Mouse (Mus musculus): ENCODE data around the gene Fmo1. TPM values are rescaled to one million over a fixed set of nuclear protein-coding genes. Genes with fewer than 3 reads are reported as not detected.

The Fmo1 gene
- total and polyA plus RNA-seq, 2 experiments from 2014 or later = 33.2 to 45.3 TPM

- WGBS = 94% methylated on average over 3 of the region's 3 CpGs
- H3K9ac ChIP-seq (replicated peaks; ENCODE audit: low read length) = no peak overlapping the region
- DNase-seq (ENCODE audit: low spot score) (no peak), ATAC-seq (no peak)
- no peaks in the 10 kb centered on the region for H3K27me3 ChIP-seq (ENCODE audit: insufficient read depth, low read length)
- no peak overlapping the region for H3K4me2 ChIP-seq (ENCODE audit: low read depth, low read length)
- H3K9me3 ChIP-seq (ENCODE audit: low read length) = no peaks in the 10 kb centered on the region
- no peak for TF ChIP-seq CTCF (IDR thresholded peaks at IDR 0.05; ENCODE audit: low read depth)
- H3K36me3 ChIP-seq (ENCODE audit: insufficient read depth, low read length) = no peaks in the 10 kb centered on the region
- no peak overlapping the region for H3K4me3 ChIP-seq (ENCODE audit: low read length)
- H3K27ac ChIP-seq = no peak overlapping the region
- H3K4me1 ChIP-seq (ENCODE audit: insufficient read depth, low read length) = 0 out of 2 replicates have a peak, but pooled peaks cover 5% of the 10 kb centered on the region
Measured at GRCm38 (mm10) chr1:162863579-162863978, 2.8 kb downstream of the Fmo1 start.

DNA sequence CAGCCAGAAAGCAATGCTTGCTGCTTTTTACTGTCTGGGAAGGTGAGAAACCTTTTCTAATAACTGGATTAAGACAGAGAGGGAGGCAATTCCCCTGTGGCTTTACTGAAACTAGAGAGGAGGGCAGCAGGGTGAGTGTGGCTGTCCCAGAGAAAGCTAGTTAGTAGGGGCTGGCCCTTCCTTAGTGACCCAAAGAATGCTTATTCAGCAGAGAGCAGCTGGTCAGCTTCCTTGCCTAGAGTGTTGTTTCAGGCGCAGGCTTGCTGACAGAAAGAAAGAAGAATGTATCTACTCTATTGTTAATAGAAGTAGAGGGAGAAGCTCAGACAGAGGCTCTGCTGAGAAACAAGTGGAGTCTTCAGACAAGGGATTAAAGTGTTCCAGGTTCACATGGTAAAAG is 4.1 kb downstream of the Fmo1 start:
- no peak overlapping the region for H3K4me2 ChIP-seq (ENCODE audit: low read depth, low read length)
- DNase-seq (ENCODE audit: low spot score) (no peak), ATAC-seq (no peak)
- no peaks in the 10 kb centered on the region for H3K36me3 ChIP-seq (ENCODE audit: insufficient read depth, low read length)
- no peak overlapping the region for H3K4me3 ChIP-seq (ENCODE audit: low read length)
- no peaks in the 10 kb centered on the region for H3K27me3 ChIP-seq (ENCODE audit: insufficient read depth, low read length)
- no peak overlapping the region for H3K9ac ChIP-seq (replicated peaks; ENCODE audit: low read length)
- 0 out of 2 replicates have a peak, but pooled peaks cover 5% of the 10 kb centered on the region for H3K4me1 ChIP-seq (ENCODE audit: insufficient read depth, low read length)
- TF ChIP-seq CTCF (IDR thresholded peaks at IDR 0.05; ENCODE audit: low read depth) = no peak
- H3K9me3 ChIP-seq (ENCODE audit: low read length) = no peaks in the 10 kb centered on the region
- no peak overlapping the region for H3K27ac ChIP-seq
- WGBS = 28% methylated on average over 1 of the region's 1 CpGs

GRCm38 (mm10) chr1:162859996-162860605 is 6.3 kb downstream of the Fmo1 start:
- Histone ChIP-seq H3K4me3 (ENCODE audit: low read length) (no peak overlapping the region), H3K27me3 (ENCODE audit: insufficient read depth, low read length) (no peaks in the 10 kb centered on the region), H3K4me1 (ENCODE audit: insufficient read depth, low read length) (0 out of 2 replicates have a peak, but pooled peaks cover 5% of the 10 kb centered on the region), H3K36me3 (ENCODE audit: insufficient read depth, low read length) (no peaks in the 10 kb centered on the region), H3K9ac (replicated peaks; ENCODE audit: low read length) (no peak overlapping the region), H3K27ac (no peak overlapping the region), H3K4me2 (ENCODE audit: low read depth, low read length) (0 out of 2 replicates have a peak overlapping the region, but pooled peaks have one; percentile 54), H3K9me3 (ENCODE audit: low read length) (no peaks in the 10 kb centered on the region)
- ATAC-seq (peak; percentile 65), DNase-seq (ENCODE audit: low spot score) (peak; percentile 53)
- WGBS = 51% methylated on average over 9 of the region's 9 CpGs
- TF ChIP-seq CTCF (IDR thresholded peaks at IDR 0.05; ENCODE audit: low read depth) = no peak

DNA sequence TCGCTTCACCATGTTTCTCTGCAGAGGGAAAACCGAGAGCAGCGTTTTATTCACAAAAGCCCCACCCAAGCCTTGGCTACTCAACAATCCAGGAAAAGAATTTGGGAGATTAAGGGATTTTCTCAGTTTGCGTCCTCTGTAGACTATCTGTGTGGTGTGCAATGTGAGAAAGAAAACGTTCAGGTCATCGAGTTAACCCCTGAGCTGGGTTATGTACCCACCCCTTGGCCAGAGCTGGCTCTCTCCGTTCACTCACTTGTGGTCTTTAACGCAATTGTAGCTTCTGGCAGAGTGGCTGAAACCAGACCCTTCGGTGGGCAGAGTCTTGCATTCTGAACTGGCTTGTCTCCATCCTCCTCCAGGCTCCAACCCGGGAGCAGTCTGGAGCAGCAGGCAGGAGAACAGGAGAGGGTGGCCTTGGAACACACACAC is 6.8 kb downstream of the Fmo1 start:
- Histone ChIP-seq H3K27ac (peak overlapping the region; percentile 71), H3K9me3 (ENCODE audit: low read length) (no peaks in the 10 kb centered on the region), H3K4me2 (ENCODE audit: low read depth, low read length) (peak overlapping the region; percentile 54), H3K4me3 (ENCODE audit: low read length) (peak overlapping the region; percentile 25), H3K36me3 (ENCODE audit: insufficient read depth, low read length) (no peaks in the 10 kb centered on the region), H3K27me3 (ENCODE audit: insufficient read depth, low read length) (no peaks in the 10 kb centered on the region), H3K9ac (replicated peaks; ENCODE audit: low read length) (no peak overlapping the region), H3K4me1 (ENCODE audit: insufficient read depth, low read length) (0 out of 2 replicates have a peak, but pooled peaks cover 5% of the 10 kb centered on the region)
- 38% methylated on average over 10 of the region's 10 CpGs for WGBS
- TF ChIP-seq CTCF (IDR thresholded peaks at IDR 0.05; ENCODE audit: low read depth) = no peak
- DNase-seq (ENCODE audit: low spot score) (peak; percentile 40), ATAC-seq (peak; percentile 75)

DNA sequence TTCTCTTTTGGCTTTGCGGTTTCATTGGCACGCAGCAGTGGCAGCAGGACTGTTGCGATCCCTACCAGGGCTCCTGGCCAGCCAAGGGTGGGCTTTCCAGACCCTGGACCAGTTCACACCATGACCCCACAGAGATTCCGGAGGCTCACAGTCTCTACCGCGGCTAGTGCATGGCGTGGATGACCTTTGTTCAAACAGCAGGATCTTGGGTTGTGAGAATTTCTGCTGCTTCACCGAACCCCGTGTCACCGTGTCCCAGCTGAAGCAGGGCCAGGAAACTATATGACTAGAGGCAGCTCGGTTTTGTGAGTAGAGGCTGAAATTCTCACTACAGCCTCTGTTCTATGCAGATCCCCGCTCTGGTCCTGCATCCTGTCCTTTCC is 7.7 kb downstream of the Fmo1 start:
- Histone ChIP-seq H3K9ac (replicated peaks; ENCODE audit: low read length) (no peak overlapping the region; the same call in 1 of the 2 replicates), H3K4me3 (ENCODE audit: low read length) (peak overlapping the region; percentile 25)
- 22% methylated on average over 12 of the region's 12 CpGs for WGBS

DNA sequence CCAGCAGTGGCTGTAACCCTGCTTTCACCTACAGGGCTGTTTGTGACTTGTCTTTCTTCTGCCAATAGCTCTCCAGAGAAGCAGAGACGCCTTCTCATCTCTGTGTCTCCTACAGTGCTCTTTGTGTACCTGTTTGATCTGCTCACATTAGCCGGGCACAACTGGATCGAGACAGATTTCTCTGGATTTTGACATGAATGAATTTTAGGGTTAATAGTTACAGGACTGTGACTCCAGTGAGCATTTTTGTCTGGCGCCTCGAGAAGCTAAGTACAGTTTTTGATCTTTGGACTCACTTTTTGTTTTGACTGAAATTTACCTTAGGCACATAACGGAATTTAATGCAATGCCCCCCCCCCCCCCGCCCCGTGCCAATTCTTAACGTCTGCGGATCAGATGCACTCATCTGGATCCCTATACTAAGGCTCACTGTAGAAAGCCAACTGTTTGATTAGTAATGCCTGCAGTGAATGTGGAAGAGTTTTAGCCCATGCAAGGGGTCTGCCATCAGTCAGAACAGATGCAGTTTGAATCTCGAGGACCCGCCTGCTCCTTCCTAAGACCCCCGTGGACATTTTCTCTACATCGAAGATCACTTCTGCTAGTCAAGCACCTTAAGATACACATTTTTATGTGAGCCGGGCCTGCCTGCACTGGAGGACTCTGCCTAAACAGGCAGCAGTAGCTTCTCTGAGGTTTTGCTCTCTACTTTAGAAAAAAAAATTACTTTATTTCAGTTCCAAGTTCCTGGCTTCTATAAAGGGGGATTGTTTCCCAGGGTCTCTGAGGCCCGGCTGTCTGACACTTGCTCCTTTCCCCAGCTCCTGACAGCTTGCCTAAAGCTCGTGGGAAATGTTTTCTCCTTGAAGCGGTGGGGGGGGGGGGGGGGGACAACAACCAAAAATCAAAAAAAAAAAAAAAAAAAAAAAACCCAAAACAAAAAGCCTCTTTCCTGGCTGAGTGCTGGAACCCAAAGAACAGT is 8.4 kb downstream of the Fmo1 start:
- H3K9ac ChIP-seq (replicated peaks; ENCODE audit: low read length) = no peak overlapping the region; the same call in 1 of the 2 replicates
- peak; percentile 9 for DNase-seq (ENCODE audit: low spot score)
- WGBS = 37% methylated on average over 18 of the region's 18 CpGs
- no peaks in the 10 kb centered on the region for H3K9me3 ChIP-seq (ENCODE audit: low read length)
- H3K4me3 ChIP-seq (ENCODE audit: low read length) = peak overlapping the region; percentile 25; the same call in 1 of the 2 replicates
- H3K27me3 ChIP-seq (ENCODE audit: insufficient read depth, low read length) = no peaks in the 10 kb centered on the region
- H3K36me3 ChIP-seq (ENCODE audit: insufficient read depth, low read length) = no peaks in the 10 kb centered on the region
- peak overlapping the region; percentile 54 for H3K4me2 ChIP-seq (ENCODE audit: low read depth, low read length)
- no peak for TF ChIP-seq CTCF (IDR thresholded peaks at IDR 0.05; ENCODE audit: low read depth)
- H3K27ac ChIP-seq = peak overlapping the region; percentile 71
- H3K4me1 ChIP-seq (ENCODE audit: insufficient read depth, low read length) = 0 out of 2 replicates have a peak, but pooled peaks cover 5% of the 10 kb centered on the region
- ATAC-seq = peak; percentile 79

More for the DNA sequence above, 7.7 kb downstream of the Fmo1 start:
- Histone ChIP-seq H3K27me3 (ENCODE audit: insufficient read depth, low read length) (no peaks in the 10 kb centered on the region), H3K36me3 (ENCODE audit: insufficient read depth, low read length) (no peaks in the 10 kb centered on the region), H3K27ac (peak overlapping the region; percentile 71), H3K9me3 (ENCODE audit: low read length) (no peaks in the 10 kb centered on the region), H3K4me1 (ENCODE audit: insufficient read depth, low read length) (0 out of 2 replicates have a peak, but pooled peaks cover 5% of the 10 kb centered on the region), H3K4me2 (ENCODE audit: low read depth, low read length) (peak overlapping the region; percentile 54)
- peak; percentile 52 for ATAC-seq
- TF ChIP-seq CTCF (IDR thresholded peaks at IDR 0.05; ENCODE audit: low read depth) = no peak
- DNase-seq (ENCODE audit: low spot score) = peak; percentile 63

Measured in hindbrain, postnatal 0 days (tissue).